Mouse (Mus musculus) E14TG2a.4 (cell line): Measurements from ENCODE around the gene Cfap20.

Experiments
- CTCF ChIP-seq: conservative IDR thresholded peaks from 2 replicates; pipeline ENCODE4 v1.5.1; 2014; ENCODE audit warnings: low read length
- POU5F1 ChIP-seq: IDR thresholded peaks from 2 replicates; pipeline ENCODE4 v1.6.1; 2014; ENCODE audit warnings: low read length, borderline replicate concordance

DNA sequence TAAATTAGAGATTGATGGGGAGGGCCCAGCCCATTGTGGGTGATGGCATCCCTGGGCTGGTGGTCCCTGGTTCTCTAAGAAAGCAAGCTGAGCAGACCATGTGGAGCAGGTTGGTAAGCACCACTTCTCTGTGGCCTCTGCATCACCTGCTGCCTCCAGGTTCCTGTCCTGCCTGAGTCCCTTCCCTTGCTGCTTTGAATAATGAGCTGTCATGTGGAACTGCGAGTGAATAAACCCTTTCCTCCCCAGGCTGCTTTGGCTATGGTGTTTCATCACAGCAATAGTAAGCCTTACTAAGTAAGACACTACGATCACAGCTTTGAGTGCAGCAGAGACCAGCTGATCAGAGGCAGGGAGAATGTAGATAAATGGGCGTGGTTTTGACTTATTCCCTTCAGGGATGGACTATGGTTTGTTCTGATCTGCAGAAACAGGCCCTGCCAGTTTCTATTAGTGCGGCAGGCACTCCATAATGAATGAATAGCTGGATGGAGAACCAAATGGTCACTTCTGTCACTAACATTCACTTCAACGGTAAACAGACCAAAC lies 6.9 kb upstream of the Cfap20 start:
- TF ChIP-seq CTCF (no peak), POU5F1 (no peak)
